Mouse (Mus musculus): ENCODE measurements around the gene Pla2g7. TPM values are rescaled to one million over a fixed set of nuclear protein-coding genes. Genes with fewer than 3 reads are reported as not detected.
A peak's percentile ranks its signal among the peaks of the same experiment; 100 is the strongest.

Gene Pla2g7
- polyA plus RNA-seq, 1 experiment = 12.9 TPM

- Histone ChIP-seq H3K4me1 (ENCODE audit: control insufficient read depth, insufficient read depth, low read length) (no peaks in the 10 kb centered on the region), H3K36me3 (ENCODE audit: control insufficient read depth, insufficient read depth, low read length) (no peaks in the 10 kb centered on the region), H3K27me3 (replicated peaks; ENCODE audit: control insufficient read depth, insufficient read depth, low read length) (no peaks in the 10 kb centered on the region), H3K4me3 (ENCODE audit: insufficient read depth, low read depth, low read length) (no peak overlapping the region), H3K27ac (ENCODE audit: insufficient read depth, low read depth, low read length) (no peak overlapping the region)
- DNase-seq = peak; percentile 77
- peak; percentile 96 for TF ChIP-seq CTCF (conservative IDR thresholded peaks at IDR 0.05; ENCODE audit: insufficient read depth, insufficient read length, low read depth, low read length)
- TF ChIP-seq POLR2A (IDR thresholded peaks at IDR 0.05; ENCODE audit: low read depth, low read length) = no peak
- WGBS = 17% methylated on average over 3 of the region's 3 CpGs
Measured at GRCm38 (mm10) chr17:43606704-43607103, 38.8 kb downstream of the Pla2g7 start.

GRCm38 (mm10) chr17:43611586-43611985 is 43.7 kb downstream of the Pla2g7 start:
- Histone ChIP-seq H3K4me3 (ENCODE audit: insufficient read depth, low read depth, low read length) (no peak overlapping the region), H3K36me3 (ENCODE audit: control insufficient read depth, insufficient read depth, low read length) (no peaks in the 10 kb centered on the region), H3K4me1 (ENCODE audit: control insufficient read depth, insufficient read depth, low read length) (no peaks in the 10 kb centered on the region), H3K27ac (ENCODE audit: insufficient read depth, low read depth, low read length) (no peak overlapping the region), H3K27me3 (replicated peaks; ENCODE audit: control insufficient read depth, insufficient read depth, low read length) (no peaks in the 10 kb centered on the region)
- TF ChIP-seq POLR2A (IDR thresholded peaks at IDR 0.05; ENCODE audit: low read depth, low read length) (no peak), CTCF (conservative IDR thresholded peaks at IDR 0.05; ENCODE audit: insufficient read depth, insufficient read length, low read depth, low read length) (peak; percentile 75)
- peak; percentile 46 for DNase-seq
- WGBS = 13% methylated on average over 7 of the region's 7 CpGs

GRCm38 (mm10) chr17:43612221-43612620 is 44.3 kb downstream of the Pla2g7 start:
- H3K27me3 ChIP-seq (replicated peaks; ENCODE audit: control insufficient read depth, insufficient read depth, low read length) = no peaks in the 10 kb centered on the region
- 73% methylated on average over 3 of the region's 3 CpGs for WGBS
- DNase-seq = no peak

GRCm38 (mm10) chr17:43619156-43619555 is 51.3 kb downstream of the Pla2g7 start:
- Histone ChIP-seq H3K36me3 (ENCODE audit: control insufficient read depth, insufficient read depth, low read length) (no peaks in the 10 kb centered on the region), H3K27me3 (replicated peaks; ENCODE audit: control insufficient read depth, insufficient read depth, low read length) (no peaks in the 10 kb centered on the region), H3K4me1 (ENCODE audit: control insufficient read depth, insufficient read depth, low read length) (no peaks in the 10 kb centered on the region), H3K27ac (ENCODE audit: insufficient read depth, low read depth, low read length) (no peak overlapping the region), H3K4me3 (ENCODE audit: insufficient read depth, low read depth, low read length) (no peak overlapping the region)
- DNase-seq = no peak
- 85% methylated on average over 9 of the region's 9 CpGs for WGBS
- TF ChIP-seq POLR2A (IDR thresholded peaks at IDR 0.05; ENCODE audit: low read depth, low read length) (no peak), CTCF (conservative IDR thresholded peaks at IDR 0.05; ENCODE audit: insufficient read depth, insufficient read length, low read depth, low read length) (no peak)

More at GRCm38 (mm10) chr17:43612221-43612620, 44.3 kb downstream of the Pla2g7 start:
- Histone ChIP-seq H3K4me3 (ENCODE audit: insufficient read depth, low read depth, low read length) (no peak overlapping the region), H3K27ac (ENCODE audit: insufficient read depth, low read depth, low read length) (no peak overlapping the region), H3K36me3 (ENCODE audit: control insufficient read depth, insufficient read depth, low read length) (no peaks in the 10 kb centered on the region), H3K4me1 (ENCODE audit: control insufficient read depth, insufficient read depth, low read length) (no peaks in the 10 kb centered on the region)
- TF ChIP-seq CTCF (conservative IDR thresholded peaks at IDR 0.05; ENCODE audit: insufficient read depth, insufficient read length, low read depth, low read length) (no peak), POLR2A (IDR thresholded peaks at IDR 0.05; ENCODE audit: low read depth, low read length) (no peak)

- no peaks in the 10 kb centered on the region for H3K27me3 ChIP-seq (replicated peaks; ENCODE audit: control insufficient read depth, insufficient read depth, low read length)
- no peaks in the 10 kb centered on the region for H3K36me3 ChIP-seq (ENCODE audit: control insufficient read depth, insufficient read depth, low read length)
- no peak for TF ChIP-seq POLR2A (IDR thresholded peaks at IDR 0.05; ENCODE audit: low read depth, low read length)
- no peak for TF ChIP-seq CTCF (conservative IDR thresholded peaks at IDR 0.05; ENCODE audit: insufficient read depth, insufficient read length, low read depth, low read length)
- H3K4me1 ChIP-seq (ENCODE audit: control insufficient read depth, insufficient read depth, low read length) = no peaks in the 10 kb centered on the region
- no peak overlapping the region for H3K27ac ChIP-seq (ENCODE audit: insufficient read depth, low read depth, low read length)
- 74% methylated on average over 10 of the region's 10 CpGs for WGBS
- peak; percentile 20 for DNase-seq
- H3K4me3 ChIP-seq (ENCODE audit: insufficient read depth, low read depth, low read length) = no peak overlapping the region
Measured at GRCm38 (mm10) chr17:43622076-43622475, 54.2 kb downstream of the Pla2g7 start.

GRCm38 (mm10) chr17:43628246-43628645 is 60.3 kb downstream of the Pla2g7 start:
- Histone ChIP-seq H3K36me3 (ENCODE audit: control insufficient read depth, insufficient read depth, low read length) (no peaks in the 10 kb centered on the region), H3K4me3 (ENCODE audit: insufficient read depth, low read depth, low read length) (no peak overlapping the region), H3K27ac (ENCODE audit: insufficient read depth, low read depth, low read length) (no peak overlapping the region), H3K4me1 (ENCODE audit: control insufficient read depth, insufficient read depth, low read length) (no peaks in the 10 kb centered on the region), H3K27me3 (replicated peaks; ENCODE audit: control insufficient read depth, insufficient read depth, low read length) (0 out of 2 replicates have a peak, but pooled peaks cover 7% of the 10 kb centered on the region)
- TF ChIP-seq CTCF (conservative IDR thresholded peaks at IDR 0.05; ENCODE audit: insufficient read depth, insufficient read length, low read depth, low read length) = no peak
- no peak for TF ChIP-seq POLR2A (IDR thresholded peaks at IDR 0.05; ENCODE audit: low read depth, low read length)
- 93% methylated on average over 10 of the region's 10 CpGs for WGBS
- DNase-seq = no peak

- H3K4me3 ChIP-seq (ENCODE audit: insufficient read depth, low read depth, low read length) = no peak overlapping the region
- TF ChIP-seq CTCF (conservative IDR thresholded peaks at IDR 0.05; ENCODE audit: insufficient read depth, insufficient read length, low read depth, low read length) (no peak), POLR2A (IDR thresholded peaks at IDR 0.05; ENCODE audit: low read depth, low read length) (no peak)
- no peaks in the 10 kb centered on the region for H3K4me1 ChIP-seq (ENCODE audit: control insufficient read depth, insufficient read depth, low read length)
- no peak overlapping the region for H3K27ac ChIP-seq (ENCODE audit: insufficient read depth, low read depth, low read length)
- H3K36me3 ChIP-seq (ENCODE audit: control insufficient read depth, insufficient read depth, low read length) = no peaks in the 10 kb centered on the region
- 29% methylated on average over 24 of the region's 24 CpGs for WGBS
- DNase-seq = no peak
- 0 out of 2 replicates have a peak, but pooled peaks cover 7% of the 10 kb centered on the region for H3K27me3 ChIP-seq (replicated peaks; ENCODE audit: control insufficient read depth, insufficient read depth, low read length)
Measured at GRCm38 (mm10) chr17:43629026-43629495, 61.2 kb downstream of the Pla2g7 start.

Measured in kidney, adult 2 months (tissue).